Mouse (Mus musculus): ENCODE measurements around the gene Ergic1. TPM values are rescaled to one million over a fixed set of nuclear protein-coding genes. Genes with fewer than 3 reads are reported as not detected.

The Ergic1 gene
- polyA plus RNA-seq, 1 experiment from 2014 or later: 115 TPM

GRCm38 (mm10) chr17:26614708-26615486, 53.6 kb downstream of the Ergic1 start:
- Histone ChIP-seq H3K27ac (ENCODE audit: poor library complexity, severe bottlenecking) (no peak overlapping the region), H3K4me3 (no peak overlapping the region), H3K9ac (no peak overlapping the region), H3K36me3 (peaks cover 55% of the 10 kb centered on the region), H3K4me1 (replicated peaks) (peaks cover 43% of the 10 kb centered on the region), H3K9me3 (replicated peaks) (no peaks in the 10 kb centered on the region), H3K27me3 (replicated peaks) (no peaks in the 10 kb centered on the region), H3K4me2 (no peak overlapping the region)
- ATAC-seq (ENCODE audit: insufficient number of reproducible peaks, low FRiP score): no peak
- WGBS: 80% methylated on average over 9 of the region's 9 CpGs

GRCm38 (mm10) chr17:26616696-26617095, 55.4 kb downstream of the Ergic1 start:
- H3K27me3 ChIP-seq (replicated peaks): no peaks in the 10 kb centered on the region
- ATAC-seq (ENCODE audit: insufficient number of reproducible peaks, low FRiP score): no peak
- no peak overlapping the region for H3K4me2 ChIP-seq
- H3K36me3 ChIP-seq: peaks cover 62% of the 10 kb centered on the region
- H3K9ac ChIP-seq: no peak overlapping the region
- H3K9me3 ChIP-seq (replicated peaks): no peaks in the 10 kb centered on the region
- H3K4me3 ChIP-seq: no peak overlapping the region
- 71% methylated on average over 2 of the region's 2 CpGs for WGBS
- H3K27ac ChIP-seq (ENCODE audit: poor library complexity, severe bottlenecking): no peak overlapping the region
- peaks cover 29% of the 10 kb centered on the region for H3K4me1 ChIP-seq (replicated peaks)

DNA sequence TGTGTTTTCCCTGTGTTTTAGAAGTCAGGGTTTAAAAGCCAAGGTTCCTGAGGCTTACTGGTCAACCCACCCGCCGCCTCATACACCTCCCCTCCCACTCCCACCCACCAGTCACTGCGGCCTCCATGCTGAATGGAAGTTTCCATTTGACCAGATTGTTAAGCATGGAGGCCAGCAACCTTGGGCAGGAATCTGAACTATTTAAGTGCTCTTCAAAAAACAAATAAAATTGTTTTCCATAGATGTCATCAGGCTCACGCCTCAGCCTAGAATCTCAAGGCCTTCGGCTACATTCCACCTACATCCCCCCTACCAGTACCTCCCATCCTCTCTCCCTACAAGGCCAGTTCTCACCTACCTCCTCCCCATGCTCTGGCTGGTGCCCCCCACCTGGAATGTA, 57.2 kb downstream of the Ergic1 start:
- no peaks in the 10 kb centered on the region for H3K27me3 ChIP-seq (replicated peaks)
- 87% methylated on average over 5 of the region's 5 CpGs for WGBS

DNA sequence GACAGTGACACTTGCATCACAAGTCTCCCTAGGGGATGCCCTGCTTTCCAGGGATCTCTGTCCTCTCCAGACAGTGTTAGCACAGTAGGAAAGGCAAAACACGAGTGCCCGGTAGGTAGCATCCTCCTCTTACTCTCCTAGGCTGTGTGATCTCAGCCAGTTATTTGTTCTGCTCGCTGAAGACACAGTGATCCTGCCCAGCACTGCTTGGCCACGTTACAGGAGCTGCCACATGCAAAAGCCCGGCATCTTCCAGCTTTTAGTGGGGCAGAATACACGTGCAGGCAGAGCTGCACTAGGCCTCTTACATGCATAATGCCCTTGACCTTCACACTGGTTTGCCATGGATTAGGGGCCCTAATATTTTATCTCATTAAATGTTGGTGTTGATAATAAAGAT, 58.3 kb downstream of the Ergic1 start:
- no peak overlapping the region for H3K9ac ChIP-seq
- no peak overlapping the region for H3K4me3 ChIP-seq
- H3K4me1 ChIP-seq (replicated peaks): peaks cover 6% of the 10 kb centered on the region
- H3K36me3 ChIP-seq: peaks cover 61% of the 10 kb centered on the region
- no peak overlapping the region for H3K4me2 ChIP-seq
- no peak for ATAC-seq (ENCODE audit: insufficient number of reproducible peaks, low FRiP score)
- no peaks in the 10 kb centered on the region for H3K9me3 ChIP-seq (replicated peaks)
- no peaks in the 10 kb centered on the region for H3K27me3 ChIP-seq (replicated peaks)
- no peak overlapping the region for H3K27ac ChIP-seq (ENCODE audit: poor library complexity, severe bottlenecking)
- WGBS: 82% methylated on average over 6 of the region's 6 CpGs

More for the DNA sequence above, 57.2 kb downstream of the Ergic1 start:
- Histone ChIP-seq H3K36me3 (peaks cover 61% of the 10 kb centered on the region), H3K9me3 (replicated peaks) (no peaks in the 10 kb centered on the region), H3K4me3 (no peak overlapping the region), H3K9ac (no peak overlapping the region), H3K4me1 (replicated peaks) (peaks cover 17% of the 10 kb centered on the region), H3K27ac (ENCODE audit: poor library complexity, severe bottlenecking) (no peak overlapping the region), H3K4me2 (no peak overlapping the region)
- ATAC-seq (ENCODE audit: insufficient number of reproducible peaks, low FRiP score): no peak

- Histone ChIP-seq H3K9ac (no peak overlapping the region), H3K27ac (ENCODE audit: poor library complexity, severe bottlenecking) (no peak overlapping the region), H3K36me3 (peaks cover 63% of the 10 kb centered on the region), H3K4me2 (no peak overlapping the region), H3K4me3 (no peak overlapping the region), H3K27me3 (replicated peaks) (no peaks in the 10 kb centered on the region), H3K9me3 (replicated peaks) (no peaks in the 10 kb centered on the region), H3K4me1 (replicated peaks) (peaks cover 4% of the 10 kb centered on the region)
- ATAC-seq (ENCODE audit: insufficient number of reproducible peaks, low FRiP score): no peak
- 92% methylated on average over 6 of the region's 6 CpGs for WGBS
Observed at GRCm38 (mm10) chr17:26620292-26620691, 59.0 kb downstream of the Ergic1 start.

DNA sequence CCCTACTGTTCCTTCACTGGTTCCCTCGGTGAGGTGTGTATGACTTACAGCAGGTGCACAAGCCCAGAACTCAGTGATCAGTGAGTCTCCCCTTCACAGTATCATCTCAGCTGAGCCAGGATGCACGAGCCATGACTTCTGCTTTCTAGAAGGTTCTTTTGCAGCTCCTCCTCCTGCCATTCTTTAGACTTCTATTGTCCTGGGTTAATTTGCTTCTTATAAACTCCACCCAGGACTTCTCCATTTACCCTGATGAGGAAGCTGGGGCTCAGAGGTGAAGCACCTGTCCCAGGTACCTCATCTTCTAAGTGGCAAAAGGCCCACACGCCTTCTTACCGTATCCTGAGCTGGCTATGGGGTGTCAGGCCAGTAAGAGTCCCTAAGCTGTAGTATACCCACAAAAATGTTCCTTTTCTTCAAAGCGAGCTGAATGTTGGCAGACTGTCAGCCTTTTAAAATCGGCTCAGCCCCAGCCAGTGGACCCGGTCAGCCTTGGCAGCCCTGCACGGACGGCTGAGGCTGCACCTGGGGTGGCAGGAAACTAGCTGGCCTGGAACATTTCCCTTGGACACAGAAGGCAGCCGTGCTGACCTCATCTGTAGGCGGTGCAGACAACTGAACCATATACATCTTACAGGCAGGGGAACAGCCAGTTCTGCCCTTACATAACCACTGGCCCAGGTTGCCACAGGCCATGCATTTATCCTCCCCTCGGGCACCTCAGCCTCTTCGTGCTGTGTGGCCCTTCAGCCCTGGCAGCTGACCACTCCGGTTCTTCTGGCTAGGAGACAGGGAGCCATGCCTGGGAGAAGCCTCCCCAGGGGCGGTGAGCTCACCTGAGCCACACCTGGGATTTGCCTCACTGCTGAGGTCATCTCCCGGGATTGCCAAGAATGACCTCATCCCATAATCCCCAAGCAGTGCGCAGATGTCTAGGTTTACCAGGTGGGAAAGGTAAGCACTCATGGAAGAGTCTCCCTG, 59.8 kb downstream of the Ergic1 start:
- Histone ChIP-seq H3K4me3 (no peak overlapping the region), H3K4me1 (replicated peaks) (peaks cover 4% of the 10 kb centered on the region), H3K36me3 (peaks cover 65% of the 10 kb centered on the region), H3K27ac (ENCODE audit: poor library complexity, severe bottlenecking) (no peak overlapping the region), H3K4me2 (no peak overlapping the region), H3K9ac (no peak overlapping the region), H3K27me3 (replicated peaks) (no peaks in the 10 kb centered on the region), H3K9me3 (replicated peaks) (no peaks in the 10 kb centered on the region)
- WGBS: 86% methylated on average over 17 of the region's 17 CpGs
- no peak for ATAC-seq (ENCODE audit: insufficient number of reproducible peaks, low FRiP score)

- ATAC-seq (ENCODE audit: insufficient number of reproducible peaks, low FRiP score): no peak
- no peaks in the 10 kb centered on the region for H3K27me3 ChIP-seq (replicated peaks)
- no peak overlapping the region for H3K4me3 ChIP-seq
- no peak overlapping the region for H3K27ac ChIP-seq (ENCODE audit: poor library complexity, severe bottlenecking)
- H3K4me2 ChIP-seq: no peak overlapping the region
- 84% methylated on average over 5 of the region's 5 CpGs for WGBS
- H3K9ac ChIP-seq: no peak overlapping the region
- no peaks in the 10 kb centered on the region for H3K9me3 ChIP-seq (replicated peaks)
- H3K36me3 ChIP-seq: peaks cover 64% of the 10 kb centered on the region
- peaks cover 4% of the 10 kb centered on the region for H3K4me1 ChIP-seq (replicated peaks)
Observed at GRCm38 (mm10) chr17:26621912-26622311, 60.6 kb downstream of the Ergic1 start.

DNA sequence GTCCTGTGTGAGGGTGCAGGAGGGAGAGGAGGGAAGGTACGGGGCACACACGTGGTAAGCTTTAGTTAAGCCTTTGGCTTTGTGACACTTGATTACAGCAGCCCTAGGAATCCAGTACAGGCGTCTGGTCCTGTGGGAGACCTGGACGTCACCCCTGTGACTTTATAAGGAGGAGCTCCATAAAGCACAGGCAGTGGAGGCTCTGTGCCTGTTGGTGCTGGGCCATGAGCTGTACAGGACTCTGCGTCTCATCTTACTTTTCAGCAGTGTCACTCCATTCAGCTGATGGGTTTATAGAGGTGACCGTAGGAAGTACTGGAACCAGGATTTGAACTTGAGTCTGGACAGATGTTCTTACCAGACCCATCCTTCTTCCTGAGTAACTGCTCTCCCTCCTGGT, 62.7 kb downstream of the Ergic1 start:
- Histone ChIP-seq H3K36me3 (peaks cover 73% of the 10 kb centered on the region), H3K4me2 (no peak overlapping the region), H3K27me3 (replicated peaks) (no peaks in the 10 kb centered on the region), H3K9me3 (replicated peaks) (no peaks in the 10 kb centered on the region), H3K4me1 (replicated peaks) (no peaks in the 10 kb centered on the region), H3K4me3 (no peak overlapping the region), H3K9ac (no peak overlapping the region), H3K27ac (ENCODE audit: poor library complexity, severe bottlenecking) (no peak overlapping the region)
- ATAC-seq (ENCODE audit: insufficient number of reproducible peaks, low FRiP score): no peak
- WGBS: 85% methylated on average over 6 of the region's 6 CpGs

GRCm38 (mm10) chr17:26624999-26625398, 63.7 kb downstream of the Ergic1 start:
- 86% methylated on average over 10 of the region's 10 CpGs for WGBS
- Histone ChIP-seq H3K9ac (no peak overlapping the region), H3K27ac (ENCODE audit: poor library complexity, severe bottlenecking) (no peak overlapping the region), H3K4me2 (no peak overlapping the region), H3K4me3 (no peak overlapping the region), H3K4me1 (replicated peaks) (no peaks in the 10 kb centered on the region), H3K27me3 (replicated peaks) (no peaks in the 10 kb centered on the region), H3K9me3 (replicated peaks) (no peaks in the 10 kb centered on the region), H3K36me3 (peaks cover 75% of the 10 kb centered on the region)
- ATAC-seq (ENCODE audit: insufficient number of reproducible peaks, low FRiP score): no peak

DNA sequence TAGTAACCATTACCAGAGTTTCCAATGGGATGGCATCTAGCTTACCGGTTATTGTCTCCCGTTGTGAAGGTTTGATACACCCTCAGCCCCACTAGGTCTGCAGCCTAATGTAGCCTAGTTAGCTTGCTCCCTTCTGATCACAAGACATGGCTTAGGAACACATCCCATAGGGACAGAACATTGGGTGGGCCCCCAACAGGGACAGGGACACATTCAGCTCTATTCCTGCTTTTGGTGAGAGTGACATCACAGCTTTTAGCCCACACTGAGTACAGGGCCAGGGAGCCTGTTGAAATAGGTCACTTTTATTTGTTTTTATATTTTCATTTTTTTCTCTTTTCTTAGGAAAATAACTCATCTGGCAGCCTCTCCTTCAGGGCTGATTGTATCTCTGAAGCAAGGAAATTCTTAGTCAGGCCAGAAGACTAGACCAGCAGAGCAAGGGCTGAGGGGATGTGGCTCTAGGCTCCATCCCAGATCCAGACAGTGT, 64.3 kb downstream of the Ergic1 start:
- no peaks in the 10 kb centered on the region for H3K27me3 ChIP-seq (replicated peaks)
- no peaks in the 10 kb centered on the region for H3K4me1 ChIP-seq (replicated peaks)
- H3K4me2 ChIP-seq: no peak overlapping the region
- H3K27ac ChIP-seq (ENCODE audit: poor library complexity, severe bottlenecking): no peak overlapping the region
- H3K9ac ChIP-seq: no peak overlapping the region
- peaks cover 74% of the 10 kb centered on the region for H3K36me3 ChIP-seq
- ATAC-seq (ENCODE audit: insufficient number of reproducible peaks, low FRiP score): no peak
- 91% methylated on average over 2 of the region's 2 CpGs for WGBS
- H3K9me3 ChIP-seq (replicated peaks): no peaks in the 10 kb centered on the region
- H3K4me3 ChIP-seq: no peak overlapping the region

GRCm38 (mm10) chr17:26628479-26628878, 67.2 kb downstream of the Ergic1 start:
- Histone ChIP-seq H3K4me3 (no peak overlapping the region), H3K9me3 (replicated peaks) (no peaks in the 10 kb centered on the region), H3K36me3 (peaks cover 97% of the 10 kb centered on the region), H3K27me3 (replicated peaks) (no peaks in the 10 kb centered on the region), H3K27ac (ENCODE audit: poor library complexity, severe bottlenecking) (no peak overlapping the region), H3K9ac (no peak overlapping the region), H3K4me1 (replicated peaks) (no peaks in the 10 kb centered on the region), H3K4me2 (no peak overlapping the region)
- WGBS: 86% methylated on average over 6 of the region's 6 CpGs
- no peak for ATAC-seq (ENCODE audit: insufficient number of reproducible peaks, low FRiP score)
